9 mouse cellular contexts compared by ENCODE assay signal in the genomic region with DNA sequence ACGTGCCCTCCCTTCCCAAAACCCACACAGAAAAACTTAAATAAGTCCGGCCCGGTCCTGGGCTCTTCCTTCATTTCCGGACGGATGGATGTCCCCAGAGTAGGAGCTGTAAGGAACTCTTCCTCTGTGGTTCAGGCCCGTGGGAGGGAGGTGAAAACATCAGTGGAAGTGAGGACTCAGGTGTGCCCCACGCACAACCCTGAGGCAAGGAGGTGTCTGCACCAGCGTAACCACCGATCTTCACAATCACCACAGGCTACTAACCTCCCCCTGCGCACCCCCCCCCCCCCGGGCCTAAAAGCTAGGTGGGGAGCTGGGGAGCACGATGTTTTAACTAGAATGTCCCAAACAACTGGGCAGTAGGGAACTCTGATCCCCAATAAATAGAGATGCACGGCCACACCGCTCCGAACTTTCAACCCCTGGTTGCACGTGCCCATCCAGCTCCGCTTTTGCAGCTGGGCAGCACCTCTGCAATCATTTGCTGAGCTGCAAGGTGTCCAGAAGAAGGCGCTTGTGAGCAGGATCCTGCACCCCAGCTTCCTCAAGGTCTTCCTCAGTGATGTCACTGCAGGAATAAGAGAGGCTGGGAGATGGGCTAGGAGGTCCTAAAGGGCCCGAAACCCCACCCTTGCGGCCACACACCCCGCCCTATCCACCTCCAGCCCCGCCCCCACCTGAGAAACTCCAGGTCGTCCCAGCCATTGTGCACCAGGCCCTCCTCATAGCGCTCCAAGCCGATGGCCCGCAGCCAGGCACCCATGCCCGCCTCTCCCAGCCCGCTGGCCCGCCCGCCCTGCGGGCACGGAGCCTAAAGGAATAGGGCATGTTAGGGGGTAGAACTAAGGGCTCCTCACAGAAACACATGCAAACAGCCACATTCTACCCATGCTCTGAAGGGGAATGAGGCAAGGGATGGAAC. TPM values are rescaled to one million over a fixed set of nuclear protein-coding genes. Genes with fewer than 3 reads are reported as not detected.
A peak's percentile ranks its signal among the peaks of the same experiment; 100 is the strongest.
DNase-seq lines count a peak whose midpoint lies in the region; ATAC-seq and TF ChIP-seq lines count a peak whose summit lies in the region.
"Had no signal": no experiment of that assay in that cellular context is flagged by ENCODE, and none has a peak within 500 bp of the region (broad histone marks: within the 10 kb centered on the region; RNA-seq: fewer than 3 reads in every experiment).

No protein-coding gene starts in this region.

- peaks cover 44% of the 10 kb centered on the region for H3K36me3 ChIP-seq in heart, postnatal 0 days (replicated peaks; ENCODE audit: control insufficient read depth, insufficient read depth, low read length)
- peaks cover 51% of the 10 kb centered on the region for H3K36me3 ChIP-seq in embryonic facial prominence, embryonic 13.5 days

- H3K27ac ChIP-seq in heart, postnatal 0 days (ENCODE audit: low read depth) = no peak overlapping the region
- no peak overlapping the region for H3K27ac ChIP-seq in embryonic facial prominence, embryonic 13.5 days

- peaks cover 36% of the 10 kb centered on the region for H3K27me3 ChIP-seq in heart, postnatal 0 days (ENCODE audit: control insufficient read depth, insufficient read depth, low read length)
- peaks cover 63% of the 10 kb centered on the region for H3K27me3 ChIP-seq in embryonic facial prominence, embryonic 13.5 days

- peak; percentile 40 for TF ChIP-seq CTCF in heart, postnatal 0 days (IDR thresholded peaks at IDR 0.05; ENCODE audit: low read depth)

- no peak overlapping the region for H3K4me3 ChIP-seq in heart, postnatal 0 days (ENCODE audit: low read depth, low read length)
- no peak overlapping the region for H3K4me3 ChIP-seq in embryonic facial prominence, embryonic 13.5 days

- WGBS in heart, postnatal 0 days = 51% methylated on average over 32 of the region's 32 CpGs
- WGBS in embryonic facial prominence, embryonic 13.5 days = 34% methylated on average over 32 of the region's 32 CpGs

- TF ChIP-seq EP300 in heart, postnatal 0 days (IDR thresholded peaks at IDR 0.05; ENCODE audit: low read depth) = no peak

- no peak overlapping the region for H3K4me2 ChIP-seq in heart, postnatal 0 days (ENCODE audit: low read depth, low read length)
- no peak overlapping the region for H3K4me2 ChIP-seq in embryonic facial prominence, embryonic 13.5 days

- ATAC-seq in heart, postnatal 0 days (ENCODE audit: insufficient read depth, low read depth) = no peak
- peak; percentile 6; the same call in 1 of the 2 replicates for ATAC-seq in embryonic facial prominence, embryonic 13.5 days (ENCODE audit: insufficient number of reproducible peaks, insufficient read depth, low FRiP score, low TSS enrichment, low read depth)
- no peak for ATAC-seq in monocyte, adult 5-6 weeks (replicated peaks; ENCODE audit: insufficient number of reproducible peaks, low FRiP score, low TSS enrichment, poor library complexity, severe bottlenecking)

- no peaks in the 10 kb centered on the region for H3K9me3 ChIP-seq in heart, postnatal 0 days (replicated peaks; ENCODE audit: control insufficient read depth, low read length)
- H3K9me3 ChIP-seq in embryonic facial prominence, embryonic 13.5 days = no peaks in the 10 kb centered on the region

- DNase-seq in heart, postnatal 0 days (ENCODE audit: low spot score) = no peak
- no peak for DNase-seq in heart, adult 18-20 months
- DNase-seq in kidney, adult 8-10 months = peak; percentile 52 to 54
- peak; percentile 42 for DNase-seq in lung, postnatal 36 days
- DNase-seq in cerebellum, adult 9-10 months = no peak
- no peak for DNase-seq in natural killer cell, adult 2 months (ENCODE audit: low spot score in 2 of 2)

- no peak overlapping the region for H3K9ac ChIP-seq in heart, postnatal 0 days (replicated peaks; ENCODE audit: low read depth, low read length)
- H3K9ac ChIP-seq in embryonic facial prominence, embryonic 13.5 days = no peak overlapping the region

- H3K4me1 ChIP-seq in heart, postnatal 0 days (ENCODE audit: control insufficient read depth, insufficient read depth) = peaks cover 12% of the 10 kb centered on the region
- H3K4me1 ChIP-seq in embryonic facial prominence, embryonic 13.5 days = peaks cover 32% of the 10 kb centered on the region

RNA-seq across cellular contexts. Expression of a gene that starts 5.0 kb away (rescaled TPM):
- not detected in 2 replicates for total RNA-seq in heart, postnatal 0 days (2014; rRNA removed; ENCODE audit: low replicate concordance)
- polyA plus RNA-seq in heart, postnatal 0 days (2015; fragmentation: Nextera tagmentation; extraction: Ambion mirVana) = 0.07 and 0.33 TPM in 2 replicates
- total RNA-seq in heart, adult 18-20 months (2021) = under 1 TPM; 0.18 to 0.27 TPM
- polyA plus RNA-seq in embryonic facial prominence, embryonic 13.5 days (2015; fragmentation: Nextera tagmentation; extraction: Ambion mirVana) = 0.43 TPM in 1 of 2 replicates, not detected in the other
- total RNA-seq in monocyte, adult 5-6 weeks (2017) = not detected in 3 replicates
- polyA plus RNA-seq: G1E had no signal

RNA-seq across cellular contexts. Expression of a gene that starts 14.9 kb away (rescaled TPM):
- 98.2 and 98.3 TPM in 2 replicates for total RNA-seq in heart, postnatal 0 days (2014; rRNA removed; ENCODE audit: low replicate concordance)
- 45.0 and 47.5 TPM in 2 replicates for polyA plus RNA-seq in heart, postnatal 0 days (2015; fragmentation: Nextera tagmentation; extraction: Ambion mirVana)
- 100 to 1,000 TPM; 184 to 200 TPM for total RNA-seq in heart, adult 18-20 months (2021)
- 44.6 and 44.8 TPM in 2 replicates for polyA plus RNA-seq in embryonic facial prominence, embryonic 13.5 days (2015; fragmentation: Nextera tagmentation; extraction: Ambion mirVana)
- 20.6 to 58.3 TPM (median 31.0 TPM) in 3 replicates for total RNA-seq in monocyte, adult 5-6 weeks (2017)

RNA-seq across cellular contexts. Expression of a gene that starts 33.9 kb away (rescaled TPM):
- 0.77 and 2.6 TPM in 2 replicates for total RNA-seq in heart, postnatal 0 days (2014; rRNA removed; ENCODE audit: low replicate concordance)
- polyA plus RNA-seq in heart, postnatal 0 days (2015; fragmentation: Nextera tagmentation; extraction: Ambion mirVana) = 0.86 and 1.0 TPM in 2 replicates
- 1 to 10 TPM; 5.0 to 7.5 TPM for total RNA-seq in heart, adult 18-20 months (2021)
- polyA plus RNA-seq in embryonic facial prominence, embryonic 13.5 days (2015; fragmentation: Nextera tagmentation; extraction: Ambion mirVana) = 1.5 and 1.9 TPM in 2 replicates
- total RNA-seq in monocyte, adult 5-6 weeks (2017) = not detected in 3 replicates
- total RNA-seq: G1E had no signal
- polyA plus RNA-seq: G1E had no signal

RNA-seq across cellular contexts. Expression of a gene that starts 40.4 kb away (rescaled TPM):
- 45.1 and 51.8 TPM in 2 replicates for total RNA-seq in heart, postnatal 0 days (2014; rRNA removed; ENCODE audit: low replicate concordance)
- polyA plus RNA-seq in heart, postnatal 0 days (2015; fragmentation: Nextera tagmentation; extraction: Ambion mirVana) = 37.7 and 38.7 TPM in 2 replicates
- total RNA-seq in heart, adult 18-20 months (2021) = 10 to 100 TPM; 16.8 to 17.2 TPM
- polyA plus RNA-seq in embryonic facial prominence, embryonic 13.5 days (2015; fragmentation: Nextera tagmentation; extraction: Ambion mirVana) = 70.3 and 73.4 TPM in 2 replicates
- total RNA-seq in monocyte, adult 5-6 weeks (2017) = 42.5 to 46.2 TPM (median 43.1 TPM) in 3 replicates

RNA-seq across cellular contexts. Expression of a gene that starts 47.5 kb away (rescaled TPM):
- 1.3 and 81.7 TPM in 2 replicates for total RNA-seq in heart, postnatal 0 days (2014; rRNA removed; ENCODE audit: low replicate concordance)
- 2.9 and 3.3 TPM in 2 replicates for polyA plus RNA-seq in heart, postnatal 0 days (2015; fragmentation: Nextera tagmentation; extraction: Ambion mirVana)
- total RNA-seq in heart, adult 18-20 months (2021) = not detected
- polyA plus RNA-seq in embryonic facial prominence, embryonic 13.5 days (2015; fragmentation: Nextera tagmentation; extraction: Ambion mirVana) = 0.25 TPM in 1 of 2 replicates, not detected in the other
- not detected in 3 replicates for total RNA-seq in monocyte, adult 5-6 weeks (2017)
- polyA plus RNA-seq: G1E had no signal

Comparison
In these comparisons a context has a peak if more than half of its experiments do, and no peak if none do; other contexts are left out.
1. DNase-seq: peak in kidney, adult 8-10 months (2 of 2) and lung, postnatal 36 days (single experiment); none in heart, postnatal 0 days (single experiment), heart, adult 18-20 months (0 of 2), cerebellum, adult 9-10 months (single experiment) and natural killer cell, adult 2 months (0 of 2).